Mouse (Mus musculus): Measurements from ENCODE around the gene Pkn1. TPM values are rescaled to one million over a fixed set of nuclear protein-coding genes. Genes with fewer than 3 reads are reported as not detected.

Gene Pkn1
- polyA plus RNA-seq, 1 experiment from 2014 or later: 24.4 TPM

- no peak for ATAC-seq (ENCODE audit: insufficient number of reproducible peaks, low FRiP score)
- Histone ChIP-seq H3K36me3 (peaks cover 9% of the 10 kb centered on the region), H3K27me3 (replicated peaks) (peaks cover 15% of the 10 kb centered on the region; the same call in 1 of the 2 replicates), H3K27ac (ENCODE audit: poor library complexity, severe bottlenecking) (no peak overlapping the region), H3K4me3 (no peak overlapping the region), H3K9ac (no peak overlapping the region), H3K4me1 (replicated peaks) (peaks cover 65% of the 10 kb centered on the region), H3K4me2 (no peak overlapping the region), H3K9me3 (replicated peaks) (no peaks in the 10 kb centered on the region)
- WGBS: 85% methylated on average over 13 of the region's 13 CpGs
Measured at GRCm38 (mm10) chr8:83664096-83664495, 34.9 kb downstream of the Pkn1 start.

GRCm38 (mm10) chr8:83662421-83662826 is 36.6 kb downstream of the Pkn1 start:
- H3K27me3 ChIP-seq (replicated peaks): peaks cover 5% of the 10 kb centered on the region; the same call in 1 of the 2 replicates
- ATAC-seq (ENCODE audit: insufficient number of reproducible peaks, low FRiP score): peak; percentile 72
- no peak overlapping the region for H3K4me3 ChIP-seq
- peak overlapping the region; percentile 16; the same call in 1 of the 2 replicates for H3K4me2 ChIP-seq
- WGBS: 3% methylated on average over 4 of the region's 4 CpGs
- H3K4me1 ChIP-seq (replicated peaks): peaks cover 50% of the 10 kb centered on the region
- no peaks in the 10 kb centered on the region for H3K9me3 ChIP-seq (replicated peaks)
- peak overlapping the region; percentile 48; the same call in 1 of the 2 replicates for H3K27ac ChIP-seq (ENCODE audit: poor library complexity, severe bottlenecking)
- peak overlapping the region; percentile 33; the same call in 1 of the 2 replicates for H3K9ac ChIP-seq
- H3K36me3 ChIP-seq: peaks cover 16% of the 10 kb centered on the region

GRCm38 (mm10) chr8:83660995-83661680 is 37.8 kb downstream of the Pkn1 start:
- Histone ChIP-seq H3K27ac (ENCODE audit: poor library complexity, severe bottlenecking) (peak overlapping the region; percentile 32; the same call in 1 of the 2 replicates), H3K9me3 (replicated peaks) (no peaks in the 10 kb centered on the region), H3K4me1 (replicated peaks) (peaks cover 43% of the 10 kb centered on the region), H3K4me3 (peak overlapping the region; percentile 26), H3K4me2 (peak overlapping the region; percentile 61), H3K9ac (peak overlapping the region; percentile 69), H3K36me3 (peaks cover 21% of the 10 kb centered on the region), H3K27me3 (replicated peaks) (no peaks in the 10 kb centered on the region)
- WGBS: 14% methylated on average over 22 of the region's 22 CpGs
- ATAC-seq (ENCODE audit: insufficient number of reproducible peaks, low FRiP score): peak; percentile 14; the same call in 1 of the 2 replicates

GRCm38 (mm10) chr8:83660545-83660944 is 38.4 kb downstream of the Pkn1 start:
- Histone ChIP-seq H3K9ac (peak overlapping the region; percentile 69; the same call in 1 of the 2 replicates), H3K27ac (ENCODE audit: poor library complexity, severe bottlenecking) (peak overlapping the region; percentile 32; the same call in 1 of the 2 replicates), H3K4me1 (replicated peaks) (peaks cover 46% of the 10 kb centered on the region), H3K4me3 (peak overlapping the region; percentile 26; the same call in 1 of the 2 replicates), H3K4me2 (peak overlapping the region; percentile 61), H3K9me3 (replicated peaks) (no peaks in the 10 kb centered on the region), H3K36me3 (peaks cover 24% of the 10 kb centered on the region), H3K27me3 (replicated peaks) (no peaks in the 10 kb centered on the region)
- ATAC-seq (ENCODE audit: insufficient number of reproducible peaks, low FRiP score): no peak
- WGBS: 10% methylated on average over 8 of the region's 8 CpGs

- no peak for ATAC-seq (ENCODE audit: insufficient number of reproducible peaks, low FRiP score)
- Histone ChIP-seq H3K4me2 (no peak overlapping the region), H3K4me1 (replicated peaks) (peaks cover 48% of the 10 kb centered on the region), H3K9me3 (replicated peaks) (no peaks in the 10 kb centered on the region), H3K27me3 (replicated peaks) (no peaks in the 10 kb centered on the region), H3K27ac (ENCODE audit: poor library complexity, severe bottlenecking) (peak overlapping the region; percentile 45), H3K4me3 (no peak overlapping the region), H3K36me3 (peaks cover 25% of the 10 kb centered on the region), H3K9ac (no peak overlapping the region)
- 67% methylated on average over 13 of the region's 13 CpGs for WGBS
Measured at GRCm38 (mm10) chr8:83656484-83657246, 42.3 kb downstream of the Pkn1 start.

GRCm38 (mm10) chr8:83656043-83656442 is 42.9 kb downstream of the Pkn1 start:
- Histone ChIP-seq H3K4me3 (no peak overlapping the region), H3K4me2 (no peak overlapping the region), H3K27ac (ENCODE audit: poor library complexity, severe bottlenecking) (no peak overlapping the region), H3K9ac (no peak overlapping the region), H3K36me3 (peaks cover 25% of the 10 kb centered on the region), H3K27me3 (replicated peaks) (no peaks in the 10 kb centered on the region), H3K4me1 (replicated peaks) (peaks cover 43% of the 10 kb centered on the region), H3K9me3 (replicated peaks) (no peaks in the 10 kb centered on the region)
- 84% methylated on average over 9 of the region's 9 CpGs for whole genome bisulfite sequencing
- no peak for ATAC-seq (ENCODE audit: insufficient number of reproducible peaks, low FRiP score)

GRCm38 (mm10) chr8:83654725-83655124 is 44.3 kb downstream of the Pkn1 start:
- Histone ChIP-seq H3K36me3 (peaks cover 25% of the 10 kb centered on the region), H3K27ac (ENCODE audit: poor library complexity, severe bottlenecking) (no peak overlapping the region), H3K9ac (no peak overlapping the region), H3K4me3 (no peak overlapping the region), H3K4me2 (no peak overlapping the region), H3K27me3 (replicated peaks) (no peaks in the 10 kb centered on the region), H3K9me3 (replicated peaks) (no peaks in the 10 kb centered on the region), H3K4me1 (replicated peaks) (peaks cover 30% of the 10 kb centered on the region)
- ATAC-seq (ENCODE audit: insufficient number of reproducible peaks, low FRiP score): no peak
- WGBS: 86% methylated on average over 6 of the region's 6 CpGs

GRCm38 (mm10) chr8:83653662-83654017 is 45.3 kb downstream of the Pkn1 start:
- Histone ChIP-seq H3K4me2 (peak overlapping the region; percentile 95), H3K4me3 (peak overlapping the region; percentile 90)
- 36% methylated on average over 10 of the region's 10 CpGs for WGBS

GRCm38 (mm10) chr8:83652744-83653661 is 46.0 kb downstream of the Pkn1 start:
- Histone ChIP-seq H3K36me3 (peaks cover 22% of the 10 kb centered on the region), H3K27ac (ENCODE audit: poor library complexity, severe bottlenecking) (peak overlapping the region; percentile 72), H3K4me3 (peak overlapping the region; percentile 90), H3K4me2 (peak overlapping the region; percentile 95), H3K4me1 (replicated peaks) (peaks cover 28% of the 10 kb centered on the region), H3K9ac (peak overlapping the region; percentile 93), H3K27me3 (replicated peaks) (no peaks in the 10 kb centered on the region), H3K9me3 (replicated peaks) (0 out of 2 replicates have a peak, but pooled peaks cover 4% of the 10 kb centered on the region)
- 0 out of 2 replicates have a peak, but pooled peaks have one; percentile 7 for ATAC-seq (ENCODE audit: insufficient number of reproducible peaks, low FRiP score)
- WGBS: under 1% methylated on average over 45 of the region's 46 CpGs

More at GRCm38 (mm10) chr8:83653662-83654017, 45.3 kb downstream of the Pkn1 start:
- H3K9me3 ChIP-seq (replicated peaks): no peaks in the 10 kb centered on the region
- ATAC-seq (ENCODE audit: insufficient number of reproducible peaks, low FRiP score): no peak
- peaks cover 28% of the 10 kb centered on the region for H3K4me1 ChIP-seq (replicated peaks)
- H3K27ac ChIP-seq (ENCODE audit: poor library complexity, severe bottlenecking): peak overlapping the region; percentile 72; the same call in 1 of the 2 replicates
- H3K9ac ChIP-seq: peak overlapping the region; percentile 93
- no peaks in the 10 kb centered on the region for H3K27me3 ChIP-seq (replicated peaks)
- peaks cover 23% of the 10 kb centered on the region for H3K36me3 ChIP-seq

- Histone ChIP-seq H3K9ac (peak within 1 kb of the TSS; percentile 93), H3K9me3 (replicated peaks) (0 out of 2 replicates have a peak, but pooled peaks cover 4% of the 10 kb centered on the region), H3K4me2 (peak within 1 kb of the TSS; percentile 95), H3K4me1 (replicated peaks) (peaks cover 27% of the 10 kb centered on the region), H3K27ac (ENCODE audit: poor library complexity, severe bottlenecking) (peak within 1 kb of the TSS; percentile 77), H3K4me3 (peak within 1 kb of the TSS; percentile 90), H3K36me3 (peaks cover 16% of the 10 kb centered on the region; the same call in 1 of the 2 replicates), H3K27me3 (replicated peaks) (no peaks in the 10 kb centered on the region)
- ATAC-seq (ENCODE audit: insufficient number of reproducible peaks, low FRiP score): peak; percentile 94
- WGBS: 5% methylated on average over 50 of the region's 50 CpGs
Measured at GRCm38 (mm10) chr8:83652030-83652743, 46.8 kb downstream of the Pkn1 start, which contains the start of gene Gipc1. Gipc1 (plus strand) TSS chr8:83652677.

Data from heart, embryonic 12.5 days (tissue).